Comparison of ENCODE assay signal across 9 mouse cellular contexts in genomic region chr2:17644282-17645262, GRCm38 (mm10).
A peak's percentile ranks its signal among the peaks of the same experiment; 100 is the strongest.
DNase-seq lines count a peak whose midpoint lies in the region; ATAC-seq and TF ChIP-seq lines count a peak whose summit lies in the region.
"Had no signal": no experiment of that assay in that cellular context is flagged by ENCODE, and none has a peak within 500 bp of the region (broad histone marks: within the 10 kb centered on the region; RNA-seq: fewer than 3 reads in every experiment).

No protein-coding gene starts in this region.

- H3K4me3 ChIP-seq in E14TG2a.4 (replicated peaks; ENCODE audit: low read length): no peak overlapping the region
- H3K4me3 ChIP-seq: limb, embryonic 13.5 days had no signal

- no peak for ATAC-seq in erythroid progenitor cell, adult 5-6 weeks (replicated peaks; ENCODE audit: low FRiP score, poor library complexity, severe bottlenecking)

- H3K4me1 ChIP-seq in E14TG2a.4 (replicated peaks; ENCODE audit: low read depth, low read length): no peaks in the 10 kb centered on the region

- peak; percentile 41 to 47 for DNase-seq in adrenal gland, adult 18-20 months (ENCODE audit: low spot score in 2 of 2)
- peak; percentile 81 for DNase-seq in embryo, embryonic 10.5 days (ENCODE audit: low spot score)
- peak; percentile 3 to 35 for DNase-seq in heart, adult 9 months (ENCODE audit: low spot score in 2 of 2)
- peak; percentile 43 to 75 for DNase-seq in kidney, postnatal 36 days
- peak; percentile 71 for DNase-seq in lung, postnatal 10 days
- DNase-seq in right cerebral cortex, adult 18-20 months: peak; percentile 57

- H3K27me3 ChIP-seq in E14TG2a.4 (ENCODE audit: insufficient read depth, low read length): no peaks in the 10 kb centered on the region

- no peaks in the 10 kb centered on the region for H3K9me3 ChIP-seq in E14TG2a.4 (ENCODE audit: low read length)
- H3K9me3 ChIP-seq: limb, embryonic 13.5 days had no signal

- H3K36me3 ChIP-seq in E14TG2a.4 (ENCODE audit: insufficient read depth, low read length): no peaks in the 10 kb centered on the region
- H3K36me3 ChIP-seq: limb, embryonic 13.5 days had no signal

- peak; percentile 39 for TF ChIP-seq CTCF in E14TG2a.4 (conservative IDR thresholded peaks at IDR 0.05; ENCODE audit: low read length)

Comparison
In these comparisons a context has a peak if more than half of its experiments do, and no peak if none do; other contexts are left out.
1. DNase-seq: peak in every context shown above with its lines; median percentile 81 in embryo, embryonic 10.5 days; 71 in lung, postnatal 10 days; 59 in kidney, postnatal 36 days; 57 in right cerebral cortex, adult 18-20 months; 44 in adrenal gland, adult 18-20 months; 19 in heart, adult 9 months.